Mouse (Mus musculus) thymus, adult 2 months (tissue): Measurements from ENCODE around the gene Alpl. TPM values are rescaled to one million over a fixed set of nuclear protein-coding genes. Genes with fewer than 3 reads are reported as not detected.

Experiments
- DNase-seq: peaks from one replicate; pipeline ENCODE4 v3.0.0; 2021
- H3K27ac ChIP-seq: fragments of 200-500 bp; 2 replicates; pipeline ENCODE4 v1.5.1; 2012; ENCODE audit warnings: low read length, control low read depth; ENCODE audit not compliant: control insufficient read depth, insufficient read depth
- H3K27me3 ChIP-seq: fragments of 200-500 bp; 2 replicates; pipeline ENCODE4 v1.6.1; 2012; ENCODE audit warnings: mild to moderate bottlenecking, low read length, moderate library complexity, mixed read lengths; ENCODE audit not compliant: control insufficient read depth, insufficient read depth
- H3K36me3 ChIP-seq: fragments of 200-500 bp; 2 replicates; pipeline ENCODE4 v1.6.1; 2012; ENCODE audit warnings: mild to moderate bottlenecking, low read length, moderate library complexity; ENCODE audit not compliant: control insufficient read depth, insufficient read depth
- H3K4me1 ChIP-seq: fragments of 200-500 bp; replicated peaks from 2 replicates; pipeline ENCODE4 v1.6.1; 2012; ENCODE audit warnings: low read length; ENCODE audit not compliant: control insufficient read depth, insufficient read depth
- H3K4me3 ChIP-seq: fragments of 200-500 bp; 2 replicates; pipeline ENCODE4 v1.5.1; 2012; ENCODE audit warnings: mild to moderate bottlenecking, low read length, control low read depth, moderate library complexity; ENCODE audit not compliant: control insufficient read depth, insufficient read depth
- CTCF ChIP-seq: fragments of 200-500 bp; IDR thresholded peaks from 2 replicates; pipeline ENCODE4 v1.5.1; 2012; ENCODE audit warnings: mild to moderate bottlenecking, control low read depth, low read length, moderate library complexity, borderline replicate concordance; ENCODE audit not compliant: control insufficient read depth, poor library complexity, insufficient read depth; ENCODE audit errors: extremely low read depth
- POLR2A ChIP-seq: fragments of 200-500 bp; IDR thresholded peaks from 2 replicates; pipeline ENCODE4 v1.6.1; 2012; ENCODE audit warnings: mild to moderate bottlenecking, low read length, control low read depth, moderate library complexity; ENCODE audit not compliant: control insufficient read depth, poor library complexity, insufficient read depth; ENCODE audit errors: extremely low read depth
- WGBS: fragments of 180-500 bp; shearing (Covaris S2); methylation state at CpG from one replicate; pipeline ENCODE4 v1.1.7; 2018; 5-methylcytosine and 5-hydroxymethylcytosine counted together
- polyA plus RNA-seq: library from polyadenylated mRNA; depleted of rRNA; stranded (reverse); fragments of >200 nt; gene quantifications from 2 replicates; pipeline ENCODE4 v1.2.3, GENCODE M21; 2012

Alpl gene
- polyA plus RNA-seq, 1 experiment, result 5.1 TPM

DNA sequence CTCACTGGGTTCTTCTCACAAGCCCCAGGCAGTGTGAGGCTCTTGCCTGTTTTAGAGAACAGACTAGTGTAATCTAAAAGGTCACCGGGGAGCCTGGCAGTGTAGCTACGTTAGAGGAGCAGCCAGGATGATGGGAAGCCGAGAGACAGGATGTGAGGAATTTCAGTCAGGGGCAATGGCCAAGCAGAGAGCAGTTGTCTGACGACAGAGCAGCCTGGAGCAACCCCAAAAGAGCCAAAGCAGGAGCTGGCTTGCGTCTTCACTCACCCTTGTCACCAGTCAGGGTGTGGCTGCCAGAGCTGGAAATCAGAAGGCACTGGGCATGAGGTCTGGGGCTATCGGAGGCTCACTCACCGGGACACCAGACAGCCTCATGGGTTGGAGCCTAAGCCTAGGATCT, 26.5 kb downstream of the Alpl start:
- Histone ChIP-seq H3K27me3 (no peaks in the 10 kb centered on the region), H3K27ac (no peak overlapping the region), H3K36me3 (no peaks in the 10 kb centered on the region), H3K4me1 (no peaks in the 10 kb centered on the region), H3K4me3 (no peak overlapping the region)
- TF ChIP-seq CTCF (no peak), POLR2A (no peak)
- 69% methylated on average over 7 of the region's 7 CpGs for WGBS
- DNase-seq, result no peak

DNA sequence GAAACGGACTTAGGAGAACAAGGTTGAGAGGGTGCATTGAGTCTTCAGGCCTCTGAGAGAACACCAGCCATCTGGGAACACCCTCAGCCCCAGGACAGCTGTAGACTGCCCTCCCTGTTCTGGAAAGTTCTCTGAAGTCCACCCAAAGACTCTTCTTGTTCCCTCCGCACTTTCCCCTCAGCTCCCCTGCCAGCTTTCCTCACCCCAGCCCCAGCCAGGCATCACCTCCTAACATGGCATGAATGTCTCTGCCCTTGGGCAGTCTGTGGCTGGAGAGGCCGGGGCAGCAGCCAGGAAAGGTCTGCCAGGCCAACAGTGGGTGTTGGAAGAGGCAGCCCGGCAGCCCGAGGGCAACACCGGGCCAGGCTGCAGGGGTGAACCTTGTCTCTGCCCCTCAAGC, 27.4 kb downstream of the Alpl start:
- DNase-seq, result no peak
- Histone ChIP-seq H3K4me1 (no peaks in the 10 kb centered on the region; the same call in 1 of the 2 replicates), H3K4me3 (no peak overlapping the region), H3K36me3 (no peaks in the 10 kb centered on the region), H3K27me3 (no peaks in the 10 kb centered on the region), H3K27ac (no peak overlapping the region)
- no peak for TF ChIP-seq CTCF
- no peak for TF ChIP-seq POLR2A
- WGBS, result 92% methylated on average over 6 of the region's 6 CpGs

DNA sequence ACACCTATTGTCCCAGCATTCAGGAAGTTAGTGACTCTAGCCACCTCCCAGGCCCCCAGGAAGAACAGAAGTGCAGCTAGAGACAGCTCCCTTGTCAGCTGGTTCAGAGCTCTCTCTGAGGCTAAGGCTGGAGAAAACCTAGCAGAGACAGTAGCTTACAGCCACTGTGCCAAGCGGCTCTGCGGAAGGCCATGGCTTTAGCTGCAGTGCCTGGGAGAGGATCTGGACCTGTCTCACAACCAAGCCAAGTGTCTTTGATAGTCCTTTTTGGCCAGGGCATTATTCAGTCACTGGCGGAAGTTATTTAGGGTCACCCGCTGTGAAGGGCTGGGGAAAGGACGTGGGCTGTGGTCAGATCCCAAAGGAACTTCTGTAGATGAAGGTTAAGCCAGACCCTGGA, 27.8 kb downstream of the Alpl start:
- no peak overlapping the region for H3K27ac ChIP-seq
- H3K4me1 ChIP-seq, result no peaks in the 10 kb centered on the region; the same call in 1 of the 2 replicates
- DNase-seq, result no peak
- H3K36me3 ChIP-seq, result no peaks in the 10 kb centered on the region
- TF ChIP-seq CTCF, result no peak
- no peak for TF ChIP-seq POLR2A
- no peak overlapping the region for H3K4me3 ChIP-seq
- 92% methylated on average over 5 of the region's 5 CpGs for WGBS
- no peaks in the 10 kb centered on the region for H3K27me3 ChIP-seq

DNA sequence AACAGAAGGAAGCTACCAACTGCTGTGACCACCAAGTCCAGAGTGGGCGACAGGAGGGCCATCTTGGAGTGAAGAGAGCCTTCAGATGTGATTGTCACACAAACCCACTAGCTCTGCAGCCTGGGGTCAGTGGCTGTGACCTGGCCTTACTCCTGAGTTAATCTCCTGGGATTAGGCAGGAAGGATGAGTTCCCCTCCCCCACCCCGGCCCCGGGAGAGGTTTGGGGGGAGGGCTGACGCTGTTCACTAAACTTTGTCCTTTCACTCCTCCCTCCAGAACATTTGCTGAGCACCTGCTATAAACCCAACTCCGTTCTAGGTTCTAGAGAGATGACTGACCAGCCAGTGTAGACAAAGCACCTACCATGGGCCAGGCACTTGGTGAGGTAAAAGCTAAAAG, 29.8 kb downstream of the Alpl start:
- TF ChIP-seq CTCF (no peak), POLR2A (no peak)

DNA sequence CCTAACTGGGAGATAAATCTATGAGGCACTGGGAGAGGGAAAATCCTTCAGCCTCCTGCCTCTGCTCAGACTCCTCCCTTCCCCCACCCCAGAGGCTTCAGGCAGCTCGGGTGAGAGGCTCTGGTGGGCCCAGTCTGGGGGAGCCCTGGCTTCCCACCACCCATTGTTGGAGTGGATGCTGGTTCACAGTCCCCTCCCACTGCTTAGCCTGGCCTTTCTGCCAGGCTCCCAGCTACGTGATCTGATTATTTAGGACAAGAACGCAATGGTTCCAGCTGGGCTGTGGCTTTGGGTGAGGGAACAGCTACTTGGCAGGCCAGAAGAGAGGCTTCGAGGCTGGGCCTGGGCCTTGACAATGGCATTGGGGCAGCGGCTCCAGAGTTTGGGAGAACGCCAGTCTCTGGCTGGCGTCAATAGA, 30.6 kb downstream of the Alpl start:
- Histone ChIP-seq H3K4me3 (no peak overlapping the region), H3K36me3 (no peaks in the 10 kb centered on the region), H3K27me3 (no peaks in the 10 kb centered on the region), H3K4me1 (peaks cover 7% of the 10 kb centered on the region), H3K27ac (no peak overlapping the region)
- DNase-seq, result no peak
- TF ChIP-seq CTCF, result no peak
- TF ChIP-seq POLR2A, result no peak
- 89% methylated on average over 7 of the region's 7 CpGs for WGBS

More for the DNA sequence above, 29.8 kb downstream of the Alpl start:
- DNase-seq, result no peak
- no peak overlapping the region for H3K27ac ChIP-seq
- peaks cover 7% of the 10 kb centered on the region for H3K4me1 ChIP-seq
- H3K4me3 ChIP-seq, result no peak overlapping the region
- H3K36me3 ChIP-seq, result no peaks in the 10 kb centered on the region
- H3K27me3 ChIP-seq, result no peaks in the 10 kb centered on the region
- 76% methylated on average over 5 of the region's 5 CpGs for WGBS

DNA sequence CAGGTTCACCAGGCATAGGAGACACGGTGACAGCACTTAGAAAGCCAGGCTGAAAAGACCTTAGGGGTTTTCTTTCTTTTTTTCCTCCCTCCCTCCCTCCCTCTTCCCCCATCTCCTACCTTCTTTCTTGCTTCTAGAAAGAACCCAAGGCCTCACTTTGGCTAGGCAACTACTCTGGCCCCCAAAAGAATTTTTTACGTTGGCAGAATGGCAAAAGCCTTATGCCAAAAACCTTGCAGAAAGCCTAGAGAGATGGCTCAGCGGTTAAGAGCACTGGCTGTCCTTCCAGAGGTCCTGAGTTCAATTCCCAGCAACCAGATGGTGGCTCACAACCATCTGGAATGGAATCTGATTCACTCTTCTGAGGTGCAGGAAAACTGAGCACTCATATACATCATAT, 31.6 kb downstream of the Alpl start:
- WGBS, result 86% methylated on average over 3 of the region's 3 CpGs
- Histone ChIP-seq H3K36me3 (no peaks in the 10 kb centered on the region), H3K27me3 (no peaks in the 10 kb centered on the region), H3K4me3 (no peak overlapping the region), H3K4me1 (peaks cover 7% of the 10 kb centered on the region), H3K27ac (no peak overlapping the region)
- no peak for DNase-seq
- TF ChIP-seq POLR2A (no peak), CTCF (no peak)

DNA sequence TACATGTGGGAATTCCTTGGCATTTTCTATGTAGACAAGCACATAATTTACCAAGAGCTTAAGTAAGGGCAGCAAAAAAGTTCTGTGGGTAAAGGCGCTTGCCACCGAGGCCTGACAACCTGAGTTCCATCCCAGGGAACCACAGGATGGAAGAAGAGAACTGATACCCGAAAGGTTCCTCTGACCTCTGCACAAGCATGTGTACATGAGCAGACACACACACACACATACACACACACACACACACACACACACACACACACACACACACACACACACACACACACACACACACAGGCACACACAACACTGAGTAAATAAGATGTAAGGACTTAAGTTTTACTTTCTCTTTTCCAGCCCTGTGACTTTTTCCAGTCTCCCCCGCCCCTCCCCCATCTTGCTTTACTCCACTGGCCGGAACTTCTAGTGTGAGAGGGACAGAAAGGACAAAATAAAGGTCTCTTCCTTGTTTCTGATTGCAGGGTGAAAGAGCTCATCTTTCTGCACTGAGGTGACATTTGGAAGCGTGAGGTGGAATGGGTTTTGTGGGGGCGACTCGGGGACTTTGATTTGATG, 32.2 kb downstream of the Alpl start:
- Histone ChIP-seq H3K36me3 (no peaks in the 10 kb centered on the region), H3K4me3 (no peak overlapping the region), H3K4me1 (peaks cover 7% of the 10 kb centered on the region), H3K27ac (no peak overlapping the region), H3K27me3 (no peaks in the 10 kb centered on the region)
- DNase-seq, result no peak
- 47% methylated on average over 8 of the region's 8 CpGs for WGBS
- TF ChIP-seq CTCF (no peak), POLR2A (no peak)
